Mouse (Mus musculus) olfactory bulb, adult 2 months (tissue): Measurements from ENCODE around the gene Noxa1.

Source experiments
- CTCF ChIP-seq: fragments of 200-500 bp; IDR thresholded peaks from 2 replicates; pipeline ENCODE4 v1.5.1; 2012; ENCODE audit warnings: low read depth, mild to moderate bottlenecking, low read length, moderate library complexity; ENCODE audit not compliant: insufficient read depth
- POLR2A ChIP-seq: fragments of 200-500 bp; IDR thresholded peaks from 2 replicates; pipeline ENCODE4 v1.6.1; 2012; ENCODE audit warnings: mild to moderate bottlenecking, low read depth, low read length, moderate library complexity; ENCODE audit not compliant: insufficient read depth

GRCm38 (mm10) chr2:25075506-25075905 is 19.4 kb downstream of the Noxa1 start:
- TF ChIP-seq CTCF (no peak), POLR2A (no peak)
